Mouse (Mus musculus) intestine, embryonic 15.5 days (tissue): ENCODE measurements around the gene Matn4. TPM values are rescaled to one million over a fixed set of nuclear protein-coding genes. Genes with fewer than 3 reads are reported as not detected.

Experiments used
- ATAC-seq: fragments of 200-750 bp; cut with Nextera tagmentation; 2 replicates; pipeline ENCODE4 v1.8.0; 2017; ENCODE audit warnings: moderate TSS enrichment, moderate library complexity
- H3K27ac ChIP-seq: fragments of 300-500 bp; sonication (generic); 2 replicates; pipeline ENCODE4 v1.5.1; 2015; ENCODE audit warnings: mild to moderate bottlenecking, inconsistent platforms
- H3K27me3 ChIP-seq: fragments of 300-500 bp; sonication (generic); replicated peaks from 2 replicates; pipeline ENCODE4 v1.6.1; 2015; ENCODE audit warnings: inconsistent platforms
- H3K36me3 ChIP-seq: fragments of 300-500 bp; sonication (generic); 2 replicates; pipeline ENCODE4 v1.6.1; 2015; ENCODE audit warnings: inconsistent platforms
- H3K4me1 ChIP-seq: fragments of 300-500 bp; sonication (generic); replicated peaks from 2 replicates; pipeline ENCODE4 v1.6.1; 2015; ENCODE audit warnings: inconsistent platforms
- H3K4me2 ChIP-seq: fragments of 300-500 bp; sonication (generic); replicated peaks from 2 replicates; pipeline ENCODE4 v1.6.1; 2015; ENCODE audit warnings: mild to moderate bottlenecking, inconsistent platforms
- H3K4me3 ChIP-seq: fragments of 300-500 bp; sonication (generic); replicated peaks from 2 replicates; pipeline ENCODE4 v1.5.1; 2015; ENCODE audit warnings: inconsistent platforms
- H3K9ac ChIP-seq: fragments of 300-500 bp; sonication (generic); 2 replicates; pipeline ENCODE4 v1.6.1; 2015; ENCODE audit warnings: inconsistent platforms
- H3K9me3 ChIP-seq: fragments of 300-500 bp; sonication (generic); 2 replicates; pipeline ENCODE4 v1.6.1; 2016; ENCODE audit warnings: inconsistent platforms
- WGBS: fragments of 180-500 bp; shearing (Covaris S2); methylation state at CpG from one replicate; pipeline ENCODE4 v1.1.7; 2015; 5-methylcytosine and 5-hydroxymethylcytosine counted together
- polyA plus RNA-seq: library from polyadenylated mRNA; unstranded; fragments of >200 nt; fragmentation: Nextera tagmentation; extraction: Ambion mirVana; gene quantifications from 2 replicates; pipeline ENCODE4 v1.2.1, GENCODE M21; 2015

The Matn4 gene
- polyA plus RNA-seq, 1 experiment from 2014 or later: 9.3 TPM

DNA sequence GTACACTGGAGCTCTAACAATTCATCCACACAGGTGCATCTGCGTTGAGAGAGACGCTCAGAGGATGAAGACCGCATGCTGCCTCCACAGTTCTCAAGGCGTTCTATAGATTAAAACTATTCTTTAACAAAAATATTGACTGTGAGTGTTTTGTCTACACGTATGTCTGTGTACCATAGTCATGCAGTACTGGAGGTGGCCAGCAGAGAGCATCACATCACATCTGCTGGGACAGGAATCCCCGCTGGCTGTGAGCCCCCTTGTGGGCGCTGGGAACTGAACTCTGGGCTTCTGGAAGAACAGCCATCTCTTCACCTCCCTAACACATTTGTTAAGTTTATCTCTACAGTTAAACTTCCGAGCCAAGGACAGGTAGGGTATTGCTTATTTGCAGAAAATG, 23.2 kb downstream of the Matn4 start:
- no peak overlapping the region for H3K27ac ChIP-seq
- ATAC-seq: no peak
- no peak overlapping the region for H3K4me3 ChIP-seq
- no peak overlapping the region for H3K4me2 ChIP-seq
- H3K9ac ChIP-seq: no peak overlapping the region
- peaks cover 8% of the 10 kb centered on the region; the same call in 1 of the 2 replicates for H3K4me1 ChIP-seq
- H3K27me3 ChIP-seq: no peaks in the 10 kb centered on the region
- no peaks in the 10 kb centered on the region for H3K36me3 ChIP-seq
- WGBS: 77% methylated on average over 8 of the region's 8 CpGs
- no peaks in the 10 kb centered on the region for H3K9me3 ChIP-seq

DNA sequence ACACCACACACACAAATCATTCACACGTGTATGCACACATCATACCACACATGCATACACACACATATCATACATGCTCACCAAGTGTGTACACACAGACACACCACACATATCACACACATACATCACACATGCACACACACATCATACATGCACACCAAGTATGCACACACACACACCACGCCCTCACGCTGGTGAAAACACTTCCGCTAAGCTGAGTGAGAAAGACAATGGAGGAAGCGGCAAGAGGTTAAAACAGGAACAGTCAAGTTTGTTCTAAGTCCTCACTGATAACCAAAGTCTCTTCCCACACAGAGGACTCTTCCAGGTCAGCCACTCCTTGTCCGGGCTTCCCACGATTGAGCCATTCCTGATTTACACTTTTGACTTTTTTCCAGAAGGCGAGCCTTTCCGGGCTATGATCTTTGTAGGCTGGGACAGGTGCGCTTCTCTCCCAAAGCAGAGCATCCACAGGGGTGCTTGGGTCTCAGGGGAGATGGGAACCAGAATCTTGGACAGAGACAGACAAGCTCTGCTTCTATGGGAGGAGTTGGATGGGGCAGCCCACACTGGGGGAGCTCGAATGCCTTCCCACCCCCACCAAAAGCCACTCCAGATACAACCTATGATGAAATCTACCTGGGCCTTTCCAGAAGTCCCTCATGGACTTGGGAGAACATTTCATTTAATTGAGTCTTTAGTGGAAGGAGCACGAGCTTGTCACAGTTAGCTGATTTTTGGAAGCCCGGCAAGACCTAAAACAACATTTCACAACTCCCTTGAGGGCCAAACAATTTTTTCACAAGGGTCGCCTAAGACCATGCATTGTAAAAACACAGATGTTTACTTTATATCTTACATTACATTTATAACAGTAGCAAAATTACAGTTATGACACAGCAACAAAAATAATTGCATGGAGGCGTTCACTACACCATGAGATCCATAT, 27.2 kb downstream of the Matn4 start:
- no peaks in the 10 kb centered on the region for H3K9me3 ChIP-seq
- no peaks in the 10 kb centered on the region for H3K4me1 ChIP-seq
- H3K27me3 ChIP-seq: no peaks in the 10 kb centered on the region
- H3K4me3 ChIP-seq: no peak overlapping the region
- 87% methylated on average over 15 of the region's 15 CpGs for WGBS
- no peak overlapping the region for H3K9ac ChIP-seq
- no peak for ATAC-seq
- H3K27ac ChIP-seq: no peak overlapping the region
- no peaks in the 10 kb centered on the region for H3K36me3 ChIP-seq
- H3K4me2 ChIP-seq: no peak overlapping the region

DNA sequence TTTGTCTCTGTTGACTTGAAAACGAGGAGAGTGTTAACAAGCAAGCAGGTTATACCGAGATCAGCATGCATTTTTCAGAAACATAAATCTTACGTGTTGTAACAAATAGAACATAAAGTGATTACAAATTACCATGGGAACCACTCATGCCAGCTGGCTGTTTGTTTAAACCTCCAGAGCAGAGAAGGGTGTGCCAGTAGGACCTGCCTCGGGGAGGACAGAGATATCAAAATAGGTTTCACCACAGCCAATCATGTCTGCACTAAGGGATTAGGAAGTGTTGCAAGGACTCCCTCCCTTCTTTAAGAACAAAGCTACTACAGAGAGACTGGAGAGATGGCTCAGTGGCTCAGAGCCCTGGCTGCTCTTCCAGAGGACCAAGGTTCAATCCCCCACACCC, 31.8 kb downstream of the Matn4 start:
- no peaks in the 10 kb centered on the region for H3K36me3 ChIP-seq
- H3K9ac ChIP-seq: no peak overlapping the region
- H3K4me1 ChIP-seq: no peaks in the 10 kb centered on the region
- no peak overlapping the region for H3K4me3 ChIP-seq
- H3K27ac ChIP-seq: no peak overlapping the region
- H3K4me2 ChIP-seq: no peak overlapping the region
- no peaks in the 10 kb centered on the region for H3K9me3 ChIP-seq
- no peak for ATAC-seq
- 23% methylated on average over 4 of the region's 4 CpGs for WGBS
- H3K27me3 ChIP-seq: no peaks in the 10 kb centered on the region

DNA sequence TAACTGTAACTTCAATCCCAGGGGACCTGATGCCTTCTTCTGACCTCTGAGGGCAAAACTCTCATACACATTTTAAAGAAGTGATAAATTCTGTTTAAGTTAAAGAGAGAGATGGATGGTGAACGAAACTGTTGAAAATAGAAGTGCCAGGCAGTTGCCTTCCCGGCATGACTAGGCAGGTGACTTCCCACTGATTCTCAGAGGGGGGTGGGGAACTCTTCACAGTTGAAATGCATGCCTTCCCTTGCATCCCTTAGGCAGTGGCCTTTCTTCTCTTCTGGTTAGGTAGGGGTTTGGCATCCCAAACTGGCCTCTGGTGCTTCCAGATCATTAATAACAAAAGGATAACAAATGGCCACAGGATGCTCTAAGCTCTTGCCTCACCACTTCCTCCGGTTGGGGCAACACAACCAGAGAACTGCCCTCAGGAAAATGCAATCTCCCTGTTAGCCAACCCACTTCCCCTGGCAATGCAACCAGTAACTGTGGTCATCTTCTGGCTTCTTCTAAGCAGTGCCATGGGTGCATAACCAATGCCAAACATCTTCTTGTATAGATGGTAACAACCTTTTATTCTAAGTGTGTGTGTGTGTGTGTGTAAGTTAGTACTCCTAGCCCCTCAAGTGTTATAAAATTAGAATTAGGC, 32.4 kb downstream of the Matn4 start:
- H3K36me3 ChIP-seq: no peaks in the 10 kb centered on the region
- H3K27me3 ChIP-seq: no peaks in the 10 kb centered on the region
- H3K27ac ChIP-seq: no peak overlapping the region
- no peak overlapping the region for H3K4me3 ChIP-seq
- H3K9me3 ChIP-seq: no peaks in the 10 kb centered on the region
- 26% methylated on average over 3 of the region's 3 CpGs for WGBS
- no peak overlapping the region for H3K9ac ChIP-seq
- no peak overlapping the region for H3K4me2 ChIP-seq
- no peak for ATAC-seq
- H3K4me1 ChIP-seq: no peaks in the 10 kb centered on the region

DNA sequence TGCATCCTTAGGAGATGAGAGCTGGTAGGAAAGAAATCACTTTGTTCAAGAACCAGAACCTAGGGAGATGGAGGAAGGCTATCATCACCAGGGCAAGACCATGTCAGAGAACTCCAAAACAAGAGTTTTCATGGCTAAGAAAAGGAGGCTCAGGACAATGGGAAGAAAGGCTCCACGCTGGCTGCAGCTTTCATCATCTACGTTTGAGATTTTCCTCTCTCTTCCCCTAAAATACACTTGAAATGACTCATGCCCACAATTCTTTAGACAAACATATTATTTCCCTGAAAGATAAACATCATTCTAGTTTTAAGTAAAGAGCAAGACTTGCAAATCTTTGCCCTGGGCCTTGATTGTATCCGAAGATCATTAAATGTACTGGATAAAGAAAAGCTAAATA, 33.6 kb downstream of the Matn4 start:
- Histone ChIP-seq H3K27ac (no peak overlapping the region), H3K4me2 (no peak overlapping the region), H3K36me3 (no peaks in the 10 kb centered on the region), H3K4me3 (no peak overlapping the region), H3K4me1 (no peaks in the 10 kb centered on the region), H3K9me3 (no peaks in the 10 kb centered on the region), H3K27me3 (no peaks in the 10 kb centered on the region), H3K9ac (no peak overlapping the region)
- ATAC-seq: no peak
- 75% methylated on average over 3 of the region's 3 CpGs for WGBS

DNA sequence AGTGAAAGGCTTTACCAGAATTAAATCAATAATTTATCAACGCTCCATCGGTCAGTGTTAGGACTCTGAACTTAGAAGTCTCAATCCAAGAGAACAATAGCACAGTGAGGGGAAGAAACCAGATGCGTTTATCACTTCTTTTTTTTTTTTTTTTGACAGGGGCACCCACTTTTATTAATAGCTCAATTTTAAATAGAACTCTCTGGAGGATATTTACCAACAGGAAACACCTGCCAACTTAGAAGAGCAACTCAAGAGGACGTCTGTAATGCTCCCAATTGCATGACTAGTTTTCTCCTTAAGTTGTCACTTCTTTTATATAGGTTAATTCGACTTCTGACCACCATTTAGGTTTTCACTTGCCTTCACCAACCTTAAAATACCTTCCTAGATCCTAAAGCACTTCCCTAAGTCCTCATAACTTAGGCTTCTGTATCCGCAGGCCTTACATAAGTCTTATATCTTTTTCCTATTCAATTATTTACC, 36.3 kb downstream of the Matn4 start:
- no peak overlapping the region for H3K27ac ChIP-seq
- no peak overlapping the region for H3K9ac ChIP-seq
- no peak overlapping the region for H3K4me2 ChIP-seq
- H3K9me3 ChIP-seq: no peaks in the 10 kb centered on the region
- WGBS: 75% methylated on average over 6 of the region's 6 CpGs
- H3K36me3 ChIP-seq: no peaks in the 10 kb centered on the region
- no peak overlapping the region for H3K4me3 ChIP-seq
- H3K27me3 ChIP-seq: no peaks in the 10 kb centered on the region
- no peak for ATAC-seq
- H3K4me1 ChIP-seq: no peaks in the 10 kb centered on the region

DNA sequence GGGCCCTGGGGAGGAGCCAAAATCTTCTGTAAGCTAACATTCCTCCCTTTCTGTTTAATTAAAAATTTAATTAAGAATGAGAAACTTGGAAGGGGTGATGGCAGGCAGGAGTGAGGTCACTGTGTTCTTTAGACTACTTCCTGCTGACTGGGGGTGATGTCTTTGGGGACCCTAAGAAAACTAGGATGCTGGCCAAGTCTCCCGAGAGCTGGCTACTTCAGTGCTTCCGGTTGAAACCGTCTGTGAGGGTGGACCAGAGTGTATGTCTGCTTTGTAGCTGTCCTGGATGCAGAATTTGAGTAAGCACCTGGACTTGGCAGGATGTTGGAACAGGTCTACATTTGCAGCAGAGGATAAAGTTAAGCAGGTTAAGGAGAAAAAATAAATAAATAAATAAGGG, 38.0 kb downstream of the Matn4 start:
- H3K4me3 ChIP-seq: no peak overlapping the region
- no peaks in the 10 kb centered on the region for H3K9me3 ChIP-seq
- no peaks in the 10 kb centered on the region for H3K27me3 ChIP-seq
- H3K4me1 ChIP-seq: no peaks in the 10 kb centered on the region
- H3K27ac ChIP-seq: no peak overlapping the region
- H3K4me2 ChIP-seq: no peak overlapping the region
- no peak overlapping the region for H3K9ac ChIP-seq
- H3K36me3 ChIP-seq: no peaks in the 10 kb centered on the region
- no peak for ATAC-seq
- WGBS: 67% methylated on average over 3 of the region's 3 CpGs

DNA sequence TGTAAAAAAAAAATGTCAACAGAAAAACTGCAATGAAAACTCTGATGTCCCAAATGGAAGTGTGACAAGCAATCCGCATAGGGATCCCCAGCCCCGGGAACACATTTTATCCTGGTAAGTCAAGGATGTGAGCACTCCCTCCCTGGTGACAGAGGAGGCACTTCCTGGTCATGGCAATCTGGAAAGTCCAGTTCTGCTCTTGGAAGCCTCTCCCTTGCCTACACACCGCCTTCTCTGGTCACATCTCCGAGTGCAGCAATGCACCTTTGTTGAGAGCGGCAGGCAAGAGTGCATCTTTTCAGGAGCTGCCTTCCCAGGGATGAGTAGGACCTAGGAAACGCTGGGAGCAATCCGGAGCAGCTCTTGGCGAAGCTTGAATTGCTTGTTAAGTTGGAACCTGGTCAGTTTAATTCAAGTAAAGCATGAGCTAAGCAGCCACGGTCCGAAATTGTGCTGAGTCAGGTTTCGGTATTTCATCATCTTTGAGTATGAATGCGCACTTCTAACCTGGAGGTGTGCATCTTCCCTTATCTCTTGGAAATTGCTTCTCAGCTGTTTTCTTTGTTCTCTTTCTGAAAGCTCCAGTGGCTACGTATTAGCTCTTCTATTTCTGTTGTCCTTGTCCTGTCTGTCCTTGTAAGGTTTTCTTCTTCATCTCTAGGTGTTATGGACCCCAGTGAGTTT, 43.8 kb downstream of the Matn4 start:
- Histone ChIP-seq H3K27me3 (no peaks in the 10 kb centered on the region), H3K4me1 (no peaks in the 10 kb centered on the region), H3K4me3 (no peak overlapping the region), H3K27ac (no peak overlapping the region), H3K4me2 (no peak overlapping the region), H3K9ac (no peak overlapping the region), H3K36me3 (no peaks in the 10 kb centered on the region), H3K9me3 (no peaks in the 10 kb centered on the region)
- WGBS: 34% methylated on average over 13 of the region's 13 CpGs
- no peak for ATAC-seq

DNA sequence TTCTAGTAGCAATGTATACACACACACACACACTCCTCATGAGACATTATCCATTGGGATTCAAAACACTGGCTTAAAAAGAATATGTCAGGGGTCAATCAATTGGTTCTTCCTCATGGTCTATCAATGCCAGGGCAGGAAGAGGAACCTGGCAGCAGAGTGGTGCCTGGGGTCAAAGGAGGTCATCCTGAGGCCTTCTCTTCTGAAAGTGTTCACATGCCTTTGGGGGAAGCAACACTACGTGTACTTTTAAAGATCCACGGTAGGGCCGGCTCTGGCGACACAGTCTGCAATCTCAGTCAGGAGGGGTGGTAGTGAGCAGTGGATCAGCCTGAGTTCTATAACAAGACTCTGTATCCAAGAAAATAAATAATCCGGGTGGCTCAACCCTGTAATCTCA, 45.3 kb downstream of the Matn4 start:
- ATAC-seq: no peak
- no peak overlapping the region for H3K27ac ChIP-seq
- no peak overlapping the region for H3K4me3 ChIP-seq
- H3K36me3 ChIP-seq: no peaks in the 10 kb centered on the region
- H3K4me2 ChIP-seq: no peak overlapping the region
- H3K9me3 ChIP-seq: no peaks in the 10 kb centered on the region
- H3K27me3 ChIP-seq: no peaks in the 10 kb centered on the region; the same call in 1 of the 2 replicates
- H3K4me1 ChIP-seq: no peaks in the 10 kb centered on the region
- 73% methylated on average over 5 of the region's 5 CpGs for WGBS
- no peak overlapping the region for H3K9ac ChIP-seq

DNA sequence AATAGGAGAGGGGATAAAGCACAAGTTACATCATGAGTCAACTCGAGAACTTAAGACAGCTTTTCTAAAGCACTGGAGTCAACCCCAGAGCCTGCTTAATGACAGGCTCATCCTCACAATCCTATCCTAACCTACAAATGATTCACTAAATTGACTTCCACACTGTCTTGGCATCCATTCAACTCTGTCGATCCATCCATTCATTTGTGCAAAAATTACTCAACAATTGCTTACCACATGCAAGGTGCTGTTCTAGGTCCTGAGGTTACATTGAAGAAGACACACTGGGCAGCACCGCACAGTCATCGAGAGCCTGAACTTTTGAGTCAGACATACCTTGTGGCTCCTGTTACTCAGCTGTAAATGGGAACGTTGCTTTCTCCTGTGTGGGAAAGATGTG, 45.9 kb downstream of the Matn4 start:
- ATAC-seq: no peak
- H3K4me2 ChIP-seq: no peak overlapping the region
- no peak overlapping the region for H3K27ac ChIP-seq
- H3K36me3 ChIP-seq: no peaks in the 10 kb centered on the region
- H3K4me3 ChIP-seq: no peak overlapping the region
- 83% methylated on average over 5 of the region's 5 CpGs for WGBS
- H3K9ac ChIP-seq: no peak overlapping the region
- H3K9me3 ChIP-seq: no peaks in the 10 kb centered on the region
- H3K27me3 ChIP-seq: no peaks in the 10 kb centered on the region; the same call in 1 of the 2 replicates
- H3K4me1 ChIP-seq: no peaks in the 10 kb centered on the region

DNA sequence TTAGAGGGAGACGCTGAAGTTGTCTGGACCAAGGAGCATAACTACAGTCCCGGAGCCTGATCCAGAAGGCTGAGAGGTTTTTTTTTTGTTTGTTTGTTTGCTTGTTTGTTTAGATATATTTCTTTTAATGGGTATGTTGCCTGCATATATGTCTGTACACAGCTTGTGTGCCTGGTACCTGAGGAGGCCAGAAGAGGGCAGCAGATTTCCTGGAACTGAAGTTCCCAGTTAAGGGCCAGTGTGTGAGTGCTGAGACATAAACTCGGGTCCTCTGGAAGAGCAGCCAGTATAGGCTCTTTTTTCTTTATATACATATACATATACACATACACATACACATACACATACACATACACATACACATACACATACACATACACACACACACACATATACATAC, 46.6 kb downstream of the Matn4 start:
- no peak overlapping the region for H3K4me2 ChIP-seq
- H3K27ac ChIP-seq: no peak overlapping the region
- no peak overlapping the region for H3K4me3 ChIP-seq
- no peak overlapping the region for H3K9ac ChIP-seq
- no peaks in the 10 kb centered on the region for H3K36me3 ChIP-seq
- no peaks in the 10 kb centered on the region; the same call in 1 of the 2 replicates for H3K27me3 ChIP-seq
- no peaks in the 10 kb centered on the region for H3K4me1 ChIP-seq
- H3K9me3 ChIP-seq: no peaks in the 10 kb centered on the region
- ATAC-seq: no peak
- WGBS: 76% methylated on average over 3 of the region's 3 CpGs

DNA sequence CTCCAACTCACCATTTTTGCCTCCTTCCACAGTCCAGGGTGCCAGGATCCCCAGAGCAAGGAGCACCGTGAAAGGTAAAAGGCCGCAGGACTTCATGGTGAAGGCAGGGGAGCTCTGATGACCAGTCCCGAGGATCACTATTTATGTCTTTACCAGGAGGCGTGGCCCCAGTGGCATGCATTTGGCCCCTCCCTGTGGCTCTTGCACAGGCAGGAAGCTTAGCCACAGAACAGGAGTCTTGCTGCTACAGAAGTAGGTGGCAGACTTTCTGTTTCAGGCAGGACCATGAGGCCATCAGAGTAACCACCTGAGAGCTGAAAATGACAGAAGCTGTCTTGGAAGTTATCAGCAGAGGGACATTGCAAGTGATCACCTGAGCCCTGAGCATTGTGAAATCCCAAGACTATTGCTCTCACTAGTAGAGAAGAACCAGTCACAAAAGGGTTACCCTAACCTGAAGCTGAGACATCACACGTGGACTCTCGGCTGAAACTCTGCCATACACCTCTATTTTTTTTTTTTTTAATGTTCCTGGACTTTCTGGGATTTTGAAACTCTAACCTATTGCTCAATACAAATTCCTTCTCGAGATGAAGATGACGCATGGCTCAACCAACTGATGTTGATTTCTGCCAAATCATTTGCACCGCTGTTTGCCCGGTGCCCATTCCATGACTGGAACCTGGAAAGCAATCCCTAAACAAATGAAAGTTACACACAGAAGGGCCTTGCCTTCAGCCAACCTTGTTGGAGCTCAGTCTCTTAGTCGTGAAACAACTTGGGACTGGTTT, 48.6 kb downstream of the Matn4 start:
- WGBS: 68% methylated on average over 11 of the region's 11 CpGs
- ATAC-seq: no peak
- Histone ChIP-seq H3K4me1 (no peaks in the 10 kb centered on the region), H3K9ac (no peak overlapping the region), H3K27me3 (no peaks in the 10 kb centered on the region; the same call in 1 of the 2 replicates), H3K27ac (no peak overlapping the region), H3K9me3 (no peaks in the 10 kb centered on the region), H3K36me3 (no peaks in the 10 kb centered on the region), H3K4me2 (no peak overlapping the region), H3K4me3 (no peak overlapping the region)
